Mouse (Mus musculus): ENCODE data around the gene Mylpf.

DNA sequence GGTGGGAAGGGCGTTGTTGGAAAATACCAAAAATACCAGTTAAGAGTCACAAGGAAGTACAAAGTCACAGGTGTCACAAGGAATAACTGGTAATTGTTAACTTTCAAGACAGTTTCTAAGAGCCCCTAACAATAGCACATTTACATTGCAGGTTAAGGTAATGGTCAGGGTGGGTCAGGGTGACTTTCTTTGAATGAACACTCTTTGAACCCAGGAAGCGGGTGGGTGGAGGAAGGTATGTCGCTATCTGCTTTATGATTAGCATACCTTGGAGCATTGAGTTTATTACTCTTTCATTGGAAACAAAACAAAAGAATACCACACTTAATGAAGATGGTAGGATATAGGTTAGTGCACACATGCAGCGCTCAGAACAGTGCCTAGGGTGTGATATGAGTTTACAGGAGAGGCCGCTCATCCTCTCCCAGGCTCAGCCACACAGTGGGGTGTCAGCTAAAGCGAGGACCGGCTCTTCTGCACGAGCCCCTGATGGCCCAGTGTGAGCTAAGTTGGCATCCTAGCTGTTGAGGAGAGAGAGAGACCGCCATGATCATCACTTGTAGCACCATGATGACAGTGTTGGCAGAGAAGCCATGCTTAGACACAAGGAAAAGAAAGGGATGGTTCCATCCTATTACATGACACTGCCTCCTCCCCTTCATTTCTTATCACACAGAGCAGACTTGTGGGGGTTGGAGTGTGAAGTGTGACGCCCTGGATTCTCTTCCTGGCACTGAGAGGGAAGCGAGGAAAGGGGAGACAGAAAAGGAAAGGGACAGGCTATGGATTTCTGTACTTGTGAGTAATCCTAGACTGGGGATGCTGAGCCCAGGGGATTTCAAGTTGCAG is 16.7 kb downstream of the Mylpf start:
- no peak for TF ChIP-seq E2F4 (IDR thresholded peaks at IDR 0.05; ENCODE audit: insufficient read depth)
- TF ChIP-seq MAX (IDR thresholded peaks at IDR 0.05; ENCODE audit: low read depth): no peak
- no peak for TF ChIP-seq POLR2A (IDR thresholded peaks at IDR 0.05; ENCODE audit: insufficient read length, low read depth)

Measured in myocyte (in vitro differentiated cells).